In the genomic region with DNA sequence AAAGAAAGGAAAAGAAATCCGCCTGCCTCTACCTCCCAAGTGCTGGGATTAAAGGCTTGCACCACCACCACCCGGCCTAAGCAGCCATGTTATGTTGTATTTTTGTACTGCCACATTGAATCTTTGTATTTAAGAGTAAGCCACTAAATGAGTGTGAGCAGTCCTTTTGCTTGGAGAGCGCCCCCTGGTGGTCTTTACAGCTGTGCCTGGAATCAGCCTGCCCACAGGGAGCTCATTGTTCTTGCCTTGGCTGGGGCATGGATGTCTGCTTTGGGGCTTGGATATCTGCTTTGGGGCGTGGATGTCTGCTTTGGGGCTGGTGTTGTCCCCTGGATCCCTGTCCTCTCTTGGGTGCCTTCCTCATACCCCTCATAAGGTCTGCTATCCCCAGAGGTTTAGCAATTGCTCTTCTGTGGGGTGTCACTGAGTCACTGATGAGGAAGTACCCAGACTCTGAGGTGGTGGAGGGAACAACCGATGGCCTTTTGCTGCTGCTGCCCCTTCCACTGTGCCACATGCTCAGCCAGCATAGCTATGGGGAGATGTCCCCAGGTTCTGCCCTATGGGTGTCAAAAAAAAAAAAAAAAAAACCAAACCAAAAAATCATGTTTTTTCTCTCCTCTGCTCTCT, we compare ENCODE assay signal across 7 mouse cellular contexts. TPM values are rescaled to one million over a fixed set of nuclear protein-coding genes. Genes with fewer than 3 reads are reported as not detected.
DNase-seq lines count a peak whose midpoint lies in the region; ATAC-seq lines count a peak whose summit lies in the region.

No protein-coding gene starts in this region.

- ATAC-seq in CD4-positive, CD25-positive, alpha-beta regulatory T cell, adult 4 months: peak; percentile 74

- intact Hi-C loops in gastrocnemius, postnatal 36 days (cut with DNase I): loop anchor here (10.0 kb wide), 1 partner anchor 209 kb away; no protein-coding TSS in a partner anchor

- peak; percentile 79 for DNase-seq in NIH3T3 (ENCODE audit: low read depth)
- DNase-seq in cerebellum, adult 9-11 months: peak; percentile 70
- DNase-seq in gastrocnemius, postnatal 36 days: peak; percentile 57 to 70
- DNase-seq in layer of hippocampus, adult 8-10 months (ENCODE audit: low spot score in 2 of 2): peak; percentile 41 to 78
- DNase-seq in lung, postnatal 25 days (ENCODE audit: low spot score): peak; percentile 70
- DNase-seq in spleen, adult 18-20 months: peak; percentile 41 to 77

RNA-seq across cellular contexts. Expression of a gene that starts 41.7 kb away (rescaled TPM):
- not detected for polyA plus RNA-seq in CD4-positive, CD25-positive, alpha-beta regulatory T cell, adult 4 months (2017; shearing (Covaris generic))
- total RNA-seq in gastrocnemius, postnatal 36 days (2021): 1 to 10 TPM; 1.5 to 2.5 TPM
- 10 to 100 TPM; 22.5 to 35.1 (median 28.4) TPM for total RNA-seq in layer of hippocampus, adult 8-10 months (2022)

RNA-seq across cellular contexts. Expression of a gene that starts 57.7 kb away (rescaled TPM):
- polyA plus RNA-seq in CD4-positive, CD25-positive, alpha-beta regulatory T cell, adult 4 months (2017; shearing (Covaris generic)): 10 to 100 TPM; 29.9 to 42.6 TPM
- 1 to 10 TPM; 3.3 to 3.6 TPM for total RNA-seq in gastrocnemius, postnatal 36 days (2021)
- 1 to 10 TPM; 7.3 to 9.3 (median 8.5) TPM for total RNA-seq in layer of hippocampus, adult 8-10 months (2022)

Comparison
In these comparisons a context has a peak if more than half of its experiments do, and no peak if none do; other contexts are left out.
1. Peak in every context shown above with its lines: DNase-seq and ATAC-seq.
2. RNA of a gene that starts 41.7 kb away (total RNA-seq): 22.5 to 35.1 TPM in layer of hippocampus, adult 8-10 months; 1.5 to 2.5 TPM in gastrocnemius, postnatal 36 days; every median in the first group is over 4 times any median in the second.